Mouse (Mus musculus): ENCODE results near the gene Med29. TPM values are rescaled to one million over a fixed set of nuclear protein-coding genes. Genes with fewer than 3 reads are reported as not detected.
A peak's percentile ranks its signal among the peaks of the same experiment; 100 is the strongest.

The Med29 gene
- polyA plus RNA-seq, 1 experiment = 58.0 TPM

- Histone ChIP-seq H3K27ac (ENCODE audit: insufficient read depth, low read depth, low read length) (peak overlapping the region; percentile 100), H3K4me3 (ENCODE audit: low read depth, low read length) (peak overlapping the region; percentile 52), H3K27me3 (ENCODE audit: control insufficient read depth, insufficient read depth, low read length) (no peaks in the 10 kb centered on the region), H3K36me3 (ENCODE audit: control insufficient read depth, insufficient read depth, low read length) (peaks cover 18% of the 10 kb centered on the region), H3K4me1 (ENCODE audit: control insufficient read depth, insufficient read depth, insufficient read length, low read length) (peaks cover 9% of the 10 kb centered on the region; the same call in 1 of the 2 replicates)
- TF ChIP-seq CTCF (IDR thresholded peaks at IDR 0.05; ENCODE audit: extremely low read depth, insufficient read length, insufficient replicate concordance, low read depth, low read length) (0 out of 2 replicates have a peak, but pooled peaks have one; percentile 2), POLR2A (IDR thresholded peaks at IDR 0.05; ENCODE audit: low read depth, low read length) (peak; percentile 91)
- WGBS = 1% methylated on average over 30 of the region's 30 CpGs
Measured at GRCm38 (mm10) chr7:28376011-28376771, 16.3 kb downstream of the Med29 start.

- peaks cover 18% of the 10 kb centered on the region for H3K36me3 ChIP-seq (ENCODE audit: control insufficient read depth, insufficient read depth, low read length)
- peaks cover 3% of the 10 kb centered on the region; the same call in 1 of the 2 replicates for H3K4me1 ChIP-seq (ENCODE audit: control insufficient read depth, insufficient read depth, insufficient read length, low read length)
- TF ChIP-seq CTCF (IDR thresholded peaks at IDR 0.05; ENCODE audit: extremely low read depth, insufficient read length, insufficient replicate concordance, low read depth, low read length) (no peak), POLR2A (IDR thresholded peaks at IDR 0.05; ENCODE audit: low read depth, low read length) (peak; percentile 88)
- no peaks in the 10 kb centered on the region for H3K27me3 ChIP-seq (ENCODE audit: control insufficient read depth, insufficient read depth, low read length)
- WGBS = under 1% methylated on average over 36 of the region's 36 CpGs
- peak overlapping the region; percentile 52 for H3K4me3 ChIP-seq (ENCODE audit: low read depth, low read length)
- H3K27ac ChIP-seq (ENCODE audit: insufficient read depth, low read depth, low read length) = peak overlapping the region; percentile 100
Measured at GRCm38 (mm10) chr7:28375176-28375921, 17.2 kb downstream of the Med29 start.

- H3K36me3 ChIP-seq (ENCODE audit: control insufficient read depth, insufficient read depth, low read length) = peaks cover 18% of the 10 kb centered on the region
- H3K4me1 ChIP-seq (ENCODE audit: control insufficient read depth, insufficient read depth, insufficient read length, low read length) = peaks cover 3% of the 10 kb centered on the region
- no peaks in the 10 kb centered on the region for H3K27me3 ChIP-seq (ENCODE audit: control insufficient read depth, insufficient read depth, low read length)
- WGBS = 40% methylated on average over 10 of the region's 10 CpGs
- H3K4me3 ChIP-seq (ENCODE audit: low read depth, low read length) = peak overlapping the region; percentile 52; the same call in 1 of the 2 replicates
- TF ChIP-seq POLR2A (IDR thresholded peaks at IDR 0.05; ENCODE audit: low read depth, low read length) = no peak
- TF ChIP-seq CTCF (IDR thresholded peaks at IDR 0.05; ENCODE audit: extremely low read depth, insufficient read length, insufficient replicate concordance, low read depth, low read length) = no peak
- peak overlapping the region; percentile 100 for H3K27ac ChIP-seq (ENCODE audit: insufficient read depth, low read depth, low read length)
Measured at GRCm38 (mm10) chr7:28374647-28375046, 17.9 kb downstream of the Med29 start.

- peaks cover 18% of the 10 kb centered on the region for H3K36me3 ChIP-seq (ENCODE audit: control insufficient read depth, insufficient read depth, low read length)
- peaks cover 3% of the 10 kb centered on the region for H3K4me1 ChIP-seq (ENCODE audit: control insufficient read depth, insufficient read depth, insufficient read length, low read length)
- H3K4me3 ChIP-seq (ENCODE audit: low read depth, low read length) = peak overlapping the region; percentile 32
- 27% methylated on average over 7 of the region's 7 CpGs for WGBS
- TF ChIP-seq CTCF (IDR thresholded peaks at IDR 0.05; ENCODE audit: extremely low read depth, insufficient read length, insufficient replicate concordance, low read depth, low read length) = no peak
- TF ChIP-seq POLR2A (IDR thresholded peaks at IDR 0.05; ENCODE audit: low read depth, low read length) = 0 out of 2 replicates have a peak, but pooled peaks have one; percentile 26
- no peaks in the 10 kb centered on the region for H3K27me3 ChIP-seq (ENCODE audit: control insufficient read depth, insufficient read depth, low read length)
- H3K27ac ChIP-seq (ENCODE audit: insufficient read depth, low read depth, low read length) = peak overlapping the region; percentile 100
Measured at GRCm38 (mm10) chr7:28373891-28374495, 18.5 kb downstream of the Med29 start.

- peaks cover 3% of the 10 kb centered on the region for H3K4me1 ChIP-seq (ENCODE audit: control insufficient read depth, insufficient read depth, insufficient read length, low read length)
- no peaks in the 10 kb centered on the region for H3K27me3 ChIP-seq (ENCODE audit: control insufficient read depth, insufficient read depth, low read length)
- no peak for TF ChIP-seq POLR2A (IDR thresholded peaks at IDR 0.05; ENCODE audit: low read depth, low read length)
- peak; percentile 26; the same call in 1 of the 2 replicates for TF ChIP-seq CTCF (IDR thresholded peaks at IDR 0.05; ENCODE audit: extremely low read depth, insufficient read length, insufficient replicate concordance, low read depth, low read length)
- H3K4me3 ChIP-seq (ENCODE audit: low read depth, low read length) = peak overlapping the region; percentile 51
- H3K27ac ChIP-seq (ENCODE audit: insufficient read depth, low read depth, low read length) = peak overlapping the region; percentile 88
- peaks cover 17% of the 10 kb centered on the region for H3K36me3 ChIP-seq (ENCODE audit: control insufficient read depth, insufficient read depth, low read length)
- under 1% methylated on average over 9 of the region's 9 CpGs for WGBS
Measured at GRCm38 (mm10) chr7:28373131-28373581, 19.4 kb downstream of the Med29 start.

GRCm38 (mm10) chr7:28372251-28373108 lies 20.0 kb downstream of the Med29 start, which contains the start of gene Plekhg2:
Gene Plekhg2 (minus strand): TSS chr7:28372599.
- H3K27ac ChIP-seq (ENCODE audit: insufficient read depth, low read depth, low read length) = peak within 1 kb of the TSS; percentile 88
- TF ChIP-seq CTCF (IDR thresholded peaks at IDR 0.05; ENCODE audit: extremely low read depth, insufficient read length, insufficient replicate concordance, low read depth, low read length) (peak; percentile 70), POLR2A (IDR thresholded peaks at IDR 0.05; ENCODE audit: low read depth, low read length) (peak; percentile 61; the same call in 1 of the 2 replicates)
- H3K36me3 ChIP-seq (ENCODE audit: control insufficient read depth, insufficient read depth, low read length) = peaks cover 15% of the 10 kb centered on the region
- peak within 1 kb of the TSS; percentile 80 for H3K4me3 ChIP-seq (ENCODE audit: low read depth, low read length)
- WGBS = under 1% methylated on average over 65 of the region's 66 CpGs
- no peaks in the 10 kb centered on the region for H3K27me3 ChIP-seq (ENCODE audit: control insufficient read depth, insufficient read depth, low read length)
- H3K4me1 ChIP-seq (ENCODE audit: control insufficient read depth, insufficient read depth, insufficient read length, low read length) = peaks cover 3% of the 10 kb centered on the region

Data from small intestine, adult 2 months (tissue).